Mouse (Mus musculus): ENCODE data around the gene Taok3.

GRCm38 (mm10) chr5:117152944-117153343, 33.0 kb downstream of the Taok3 start:
- TF ChIP-seq POLR2A (IDR thresholded peaks at IDR 0.05; ENCODE audit: control insufficient read depth, low read depth, low read length) (no peak), CTCF (IDR thresholded peaks at IDR 0.05; ENCODE audit: control insufficient read depth, insufficient read depth, insufficient replicate concordance, low read depth, low read length) (no peak; the same call in 1 of the 2 replicates)
